Mouse (Mus musculus) heart, adult 11 months (tissue): ENCODE data around the gene Lsm11.
A peak's percentile ranks its signal among the peaks of the same experiment; 100 is the strongest.

Source experiments
- DNase-seq: peaks from one replicate; pipeline ENCODE4 v3.0.0; 2022

Gene Lsm11

DNA sequence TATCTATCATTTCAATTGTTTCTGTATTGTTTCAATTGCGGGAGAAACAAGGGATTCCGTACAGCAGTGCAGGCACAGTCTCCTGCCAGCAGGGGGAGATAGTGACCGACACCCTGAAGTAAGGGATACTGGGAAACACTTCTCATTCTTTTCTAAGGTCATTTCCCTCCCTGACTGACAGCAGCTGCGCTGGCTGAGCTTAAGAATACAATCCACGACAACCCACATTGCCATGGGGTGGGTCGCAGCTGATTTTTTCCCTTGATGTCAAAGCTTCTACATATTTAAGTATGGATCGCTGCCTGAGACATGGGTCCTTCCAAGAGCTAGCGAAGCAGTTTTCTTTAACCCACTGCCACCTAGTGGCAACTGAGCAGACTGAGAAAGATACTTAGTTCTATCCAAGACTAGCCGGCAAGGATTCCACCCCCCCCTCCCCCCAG lies 18.1 kb downstream of the Lsm11 start:
- DNase-seq, result peak; percentile 97

DNA sequence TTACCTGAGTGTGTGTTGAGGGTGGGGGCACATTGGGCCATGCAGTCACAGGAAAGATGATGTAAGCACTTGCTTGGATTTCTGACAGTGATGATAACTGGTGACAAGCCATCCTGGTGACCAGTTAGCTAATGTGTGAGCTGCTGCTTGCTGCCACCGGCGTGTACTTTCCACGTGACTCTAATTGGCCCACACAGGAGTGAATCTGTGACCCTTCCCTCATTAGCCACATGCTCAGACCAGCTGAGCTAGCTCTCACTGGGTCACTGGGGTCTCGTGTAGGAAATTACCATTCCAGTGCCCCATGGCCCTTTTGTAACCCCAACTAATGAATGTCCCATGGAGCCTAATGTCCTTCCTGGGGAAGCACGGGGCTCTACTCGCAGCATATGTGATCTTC lies 19.3 kb downstream of the Lsm11 start:
- DNase-seq, result no peak

DNA sequence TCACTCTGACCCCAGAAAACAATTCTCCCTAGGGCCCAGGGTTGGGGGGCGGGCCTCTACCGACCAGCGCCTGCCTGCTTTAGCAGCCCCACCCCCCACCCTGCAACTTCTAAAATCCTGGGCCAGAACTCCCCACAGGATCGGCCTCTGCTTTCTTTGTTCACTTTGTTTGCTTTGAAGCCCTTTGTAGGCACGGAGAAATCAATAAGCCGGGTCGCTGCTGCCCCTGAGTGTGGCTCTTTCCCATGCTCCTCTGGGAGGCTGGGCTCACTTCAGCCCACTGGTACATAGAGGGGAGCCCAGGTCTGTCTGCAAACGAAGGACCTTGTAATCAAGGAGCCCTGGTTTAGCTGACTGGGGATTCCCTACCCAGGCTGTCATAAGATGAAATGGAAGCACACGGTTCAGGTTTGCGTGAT lies 23.2 kb downstream of the Lsm11 start:
- DNase-seq, result peak; percentile 68

DNA sequence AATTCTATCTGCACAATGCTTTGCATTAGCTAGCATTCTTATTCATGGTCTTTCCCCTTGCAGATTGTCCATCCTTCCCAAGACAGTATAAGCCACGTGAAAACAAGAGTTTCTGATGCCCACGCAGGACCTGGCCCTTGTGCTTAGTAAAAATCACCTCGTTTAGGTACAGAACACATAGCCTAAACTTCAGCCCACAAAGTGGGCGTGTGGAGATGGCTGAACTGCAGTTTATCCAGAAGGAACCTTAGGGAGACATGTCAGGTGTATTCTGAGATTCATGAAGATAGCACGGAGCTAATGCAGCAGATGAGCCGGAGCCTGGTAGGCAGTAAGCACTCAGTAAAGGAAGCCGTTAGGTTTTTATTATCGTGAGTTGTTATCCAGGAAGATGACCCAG lies 23.7 kb downstream of the Lsm11 start:
- DNase-seq, result peak; percentile 66

DNA sequence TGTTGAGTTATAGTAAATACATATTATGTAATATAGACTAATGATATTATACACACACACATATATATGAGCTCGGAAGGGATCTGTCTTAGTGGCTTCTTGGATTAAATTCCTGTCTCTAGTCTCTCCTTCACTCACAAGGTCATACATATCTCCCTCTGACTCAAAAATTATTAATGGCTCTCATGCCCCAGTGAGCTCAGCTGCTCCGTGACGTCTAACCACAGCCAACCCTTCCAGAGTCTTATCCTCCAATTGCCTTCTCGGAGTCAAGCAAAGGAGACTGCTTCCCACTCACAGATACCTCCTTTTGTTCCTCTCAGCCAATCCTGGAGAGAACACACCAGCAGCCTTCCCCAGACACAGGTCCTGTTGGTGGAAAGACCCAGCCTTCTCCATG lies 25.9 kb downstream of the Lsm11 start:
- peak; percentile 79 for DNase-seq

DNA sequence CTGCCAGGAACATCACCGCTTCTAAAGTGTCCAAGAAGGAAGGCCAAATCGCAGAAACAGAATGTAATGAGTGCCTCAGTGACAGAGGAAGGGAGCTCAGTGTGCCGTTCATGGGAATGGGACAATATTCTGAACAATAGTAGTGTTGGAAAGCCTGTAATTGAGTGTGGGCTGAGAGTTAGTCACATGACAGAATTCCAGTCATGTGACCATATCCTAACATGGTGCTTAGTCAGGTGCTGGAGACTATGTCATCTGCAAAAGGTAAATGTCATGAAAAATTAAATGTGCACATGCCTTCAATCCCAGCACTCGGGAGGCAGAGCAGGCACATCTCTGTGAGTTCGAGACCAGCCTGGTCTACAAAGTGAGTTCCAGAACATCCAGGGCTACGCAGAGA lies 26.7 kb downstream of the Lsm11 start:
- peak; percentile 44 for DNase-seq

DNA sequence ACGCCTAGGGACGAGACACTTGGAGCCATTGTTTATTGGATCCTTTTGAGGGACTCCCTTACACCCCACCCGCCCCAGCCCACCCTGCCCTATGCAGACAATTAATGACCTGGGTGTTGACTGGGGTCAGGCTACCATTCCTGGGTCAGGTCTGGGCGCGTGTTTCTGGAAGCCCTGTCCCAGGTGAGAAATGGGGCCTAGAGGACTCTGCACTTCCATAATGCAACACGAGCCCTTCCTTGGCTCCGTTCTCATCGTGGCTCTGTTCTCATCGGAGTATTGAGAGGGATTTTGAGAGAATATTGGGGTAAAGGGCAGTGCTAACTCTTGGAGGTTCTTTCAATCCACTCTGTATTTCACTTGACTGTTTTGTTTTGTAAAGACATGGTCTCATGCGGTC lies 28.5 kb downstream of the Lsm11 start:
- peak; percentile 74 for DNase-seq

DNA sequence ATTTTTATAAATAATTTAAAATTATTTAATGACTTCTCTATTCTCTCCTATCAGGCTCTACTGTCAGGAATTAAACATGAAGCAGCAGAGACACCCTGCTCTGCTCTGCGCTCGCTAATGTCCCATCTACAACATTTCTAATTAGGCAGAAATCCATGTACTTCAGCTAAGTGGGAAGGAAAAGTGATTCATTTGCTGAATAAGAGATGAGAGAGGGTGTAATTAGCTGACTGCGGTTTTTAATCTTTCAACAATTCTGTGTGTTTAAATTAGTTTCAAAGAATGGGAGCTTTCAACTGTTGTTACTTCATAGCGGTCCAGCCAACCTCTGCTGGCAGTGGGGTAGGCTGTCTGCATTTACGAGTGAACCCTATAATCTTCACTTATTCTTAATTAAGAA lies 34.0 kb downstream of the Lsm11 start:
- DNase-seq, result no peak

DNA sequence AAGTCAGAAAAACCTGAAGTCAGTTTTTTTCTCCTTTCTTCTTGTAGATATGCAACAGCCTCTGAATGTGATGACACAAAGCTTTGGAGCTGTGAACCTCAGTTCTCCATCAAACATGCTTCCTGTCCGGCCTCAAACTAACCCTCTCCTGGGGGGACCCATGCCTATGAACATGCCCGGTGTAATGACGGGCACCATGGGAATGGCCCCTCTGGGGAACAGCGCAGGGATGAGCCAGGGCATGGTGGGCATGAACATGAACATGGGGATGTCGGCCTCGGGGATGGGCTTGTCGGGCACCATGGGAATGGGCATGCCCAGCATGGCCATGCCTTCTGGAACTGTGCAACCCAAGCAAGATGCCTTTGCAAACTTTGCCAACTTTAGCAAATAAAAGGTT lies 35.8 kb downstream of the Lsm11 start:
- peak; percentile 85 for DNase-seq

DNA sequence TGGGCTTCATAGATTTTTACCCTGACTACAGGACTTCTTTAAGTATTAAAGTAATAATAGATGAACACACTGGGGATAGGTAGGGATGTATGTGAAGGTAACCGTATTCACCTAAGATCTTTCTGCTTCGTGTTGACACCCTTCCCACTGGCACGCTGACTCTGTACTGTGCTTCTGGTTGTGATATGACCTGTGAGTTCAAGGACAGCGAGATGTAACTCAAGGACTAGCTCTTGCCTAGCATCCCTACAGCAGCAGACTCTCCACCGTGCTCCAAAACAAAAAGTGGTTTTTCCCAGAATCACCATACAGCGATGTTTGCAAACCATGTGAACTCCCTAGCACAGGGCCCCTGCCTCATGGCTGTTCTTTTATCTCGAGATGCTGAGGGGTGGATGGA lies 36.7 kb downstream of the Lsm11 start:
- peak; percentile 48 for DNase-seq

DNA sequence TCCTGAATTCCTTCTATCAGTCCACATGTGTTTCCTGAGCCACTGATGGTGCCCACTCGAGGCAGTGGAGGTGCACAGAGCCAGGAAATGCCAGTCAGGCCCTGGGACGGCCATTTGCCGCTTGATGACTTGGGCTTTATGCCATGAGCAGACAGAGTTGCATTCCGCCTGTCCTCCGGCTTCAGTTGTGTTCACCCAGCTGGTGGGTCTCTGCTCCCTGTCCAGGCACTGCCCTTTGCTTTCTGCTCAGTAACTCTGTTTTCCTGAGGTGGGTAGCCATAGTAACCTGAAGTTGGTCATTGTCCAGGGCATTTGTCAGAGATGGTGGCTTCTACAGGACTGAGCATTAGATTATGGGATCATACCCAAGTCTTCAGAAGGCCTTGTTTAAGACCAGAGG lies 37.4 kb downstream of the Lsm11 start:
- peak; percentile 74 for DNase-seq

DNA sequence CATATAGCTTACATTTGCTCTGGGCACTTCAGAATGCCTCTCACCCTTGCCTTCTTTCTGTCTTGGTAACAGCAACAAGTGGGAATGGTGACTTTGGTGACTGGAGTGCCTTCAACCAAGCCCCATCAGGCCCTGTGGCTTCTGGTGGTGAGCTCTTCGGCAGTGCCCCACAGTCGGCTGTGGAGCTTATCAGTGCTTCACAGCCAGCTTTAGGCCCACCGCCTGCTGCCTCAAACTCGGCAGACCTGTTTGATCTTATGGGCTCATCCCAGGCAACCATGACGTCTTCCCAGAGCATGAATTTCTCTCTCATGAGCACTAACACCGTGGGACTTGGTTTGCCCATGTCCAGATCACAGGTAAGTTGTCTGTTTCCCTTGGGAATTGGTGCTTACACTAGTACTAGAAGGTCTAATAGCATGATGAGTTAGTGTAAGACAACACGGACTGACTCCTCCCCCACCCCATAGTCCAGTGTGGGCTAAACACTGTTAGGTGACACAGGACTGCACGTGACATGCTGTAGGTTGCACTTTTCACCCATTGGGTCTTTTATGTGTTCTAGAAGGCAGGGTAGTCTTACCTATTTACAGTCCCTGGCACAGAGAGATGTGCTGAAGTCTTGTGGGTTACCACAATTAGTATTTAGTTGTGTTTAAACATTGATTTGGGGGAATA lies 38.5 kb downstream of the Lsm11 start:
- peak; percentile 85 for DNase-seq

DNA sequence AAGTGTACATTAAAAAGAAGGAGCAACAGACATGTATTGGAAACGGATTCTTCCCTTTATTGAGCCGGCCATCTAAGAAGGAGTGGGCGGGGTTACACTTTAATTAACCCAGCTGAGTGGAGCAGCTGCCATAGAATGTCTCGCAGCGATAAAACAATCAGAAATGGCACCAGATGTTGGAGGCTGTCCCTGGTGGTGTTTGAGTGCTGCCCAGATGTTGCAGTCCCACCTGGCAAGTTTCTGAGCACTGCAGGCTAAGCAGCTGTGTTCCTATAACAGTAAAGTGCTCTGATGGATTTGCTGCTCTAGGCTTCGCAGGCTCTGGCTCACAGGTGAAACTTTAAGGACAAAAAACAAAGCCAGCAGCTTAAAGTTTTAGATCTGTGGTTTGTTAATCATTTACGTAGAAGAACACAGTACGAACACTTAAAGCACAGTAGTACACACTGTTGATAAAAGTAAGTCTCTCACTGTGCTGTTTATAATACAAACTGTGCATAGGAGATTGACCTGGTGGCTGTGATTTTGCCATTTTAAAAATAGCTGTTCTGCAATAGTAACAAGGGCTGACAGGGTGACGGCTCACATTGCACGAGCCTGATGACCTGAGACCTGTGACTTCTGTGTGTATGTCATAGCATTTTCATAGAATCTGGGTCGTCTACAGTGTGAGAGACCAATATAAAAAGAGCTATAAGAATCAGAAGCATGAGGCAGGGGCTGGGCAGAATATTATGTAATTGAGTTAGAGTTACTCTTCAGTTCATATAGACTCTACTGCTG lies 44.3 kb downstream of the Lsm11 start:
- DNase-seq, result peak; percentile 90

DNA sequence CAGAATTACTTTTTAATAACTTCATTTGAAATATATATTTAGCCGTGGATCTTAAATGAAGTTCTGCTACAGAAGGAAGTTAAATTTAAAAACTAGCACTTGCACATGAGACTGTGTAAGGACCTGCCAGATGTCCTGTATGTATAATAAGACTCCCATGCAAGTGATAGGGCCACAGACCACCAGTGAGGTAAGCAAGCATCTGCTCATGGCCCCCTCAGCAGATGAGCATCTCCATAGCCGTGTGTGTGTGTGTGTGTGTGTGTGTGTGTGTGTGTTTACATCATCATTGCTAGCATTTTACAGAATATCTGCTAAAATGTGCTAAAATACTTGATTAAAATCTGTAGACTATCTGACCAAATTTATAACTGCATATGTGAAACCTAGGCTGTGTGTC lies 47.3 kb downstream of the Lsm11 start:
- no peak for DNase-seq

DNA sequence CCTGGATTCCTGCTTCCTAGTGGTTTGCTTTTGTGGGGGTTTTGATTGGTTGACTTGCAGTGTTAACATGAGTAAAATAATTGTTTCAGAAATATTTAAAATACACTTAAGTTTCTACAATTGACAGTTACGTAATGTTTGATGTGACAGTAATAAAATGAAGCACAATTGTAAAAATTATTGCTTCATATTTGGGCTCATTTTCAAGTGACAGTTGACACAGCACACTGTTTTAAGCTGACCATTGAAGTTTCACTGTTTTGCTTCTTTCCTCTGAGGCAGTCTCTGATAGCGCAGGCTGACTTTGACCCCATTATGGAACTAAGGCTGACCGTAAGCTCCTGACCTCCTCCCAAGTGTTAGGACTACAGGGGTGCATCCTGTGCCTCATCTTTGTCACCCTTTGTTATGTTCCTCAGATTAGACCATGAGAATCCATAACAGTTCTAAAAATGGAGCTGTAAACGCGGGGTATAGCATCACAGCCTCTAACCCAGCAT lies 51.8 kb downstream of the Lsm11 start:
- peak; percentile 77 for DNase-seq

DNA sequence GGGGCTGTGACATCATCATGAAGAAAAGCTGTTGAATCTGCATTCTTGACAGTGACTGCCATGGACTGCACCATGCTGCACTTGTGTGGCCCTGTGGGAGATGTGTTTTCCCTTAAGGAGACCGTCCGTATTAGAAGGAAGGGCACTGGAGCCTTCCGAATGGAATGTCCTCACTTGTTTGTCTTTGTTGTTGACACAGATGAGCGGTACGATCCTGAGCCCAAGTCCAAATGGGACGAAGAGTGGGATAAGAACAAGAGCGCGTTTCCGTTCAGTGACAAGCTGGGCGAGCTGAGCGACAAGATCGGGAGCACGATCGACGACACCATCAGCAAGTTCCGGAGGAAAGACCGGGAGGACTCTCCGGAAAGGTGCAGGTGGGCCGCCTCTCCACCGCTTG lies 54.3 kb downstream of the Lsm11 start:
- DNase-seq, result peak; percentile 80

DNA sequence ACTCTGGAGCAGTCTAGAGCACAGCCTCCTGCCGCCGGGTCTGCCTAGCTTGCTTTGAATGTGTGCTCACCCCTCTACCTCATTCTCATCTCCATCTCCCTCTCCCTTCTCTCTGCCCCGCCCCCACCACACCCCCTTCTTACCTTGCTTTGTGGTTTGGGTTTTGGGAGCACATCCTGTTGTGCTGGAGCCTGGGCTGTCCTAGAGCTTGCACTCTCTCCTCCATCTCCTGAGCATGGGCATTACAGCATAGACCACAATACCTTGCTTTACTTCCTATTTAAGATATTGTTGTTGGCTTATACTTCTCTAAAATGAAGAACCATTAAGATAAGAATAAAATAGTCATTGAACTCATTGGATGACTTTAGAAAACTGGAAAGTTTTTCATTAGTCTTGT lies 54.8 kb downstream of the Lsm11 start:
- DNase-seq, result peak; percentile 81

DNA sequence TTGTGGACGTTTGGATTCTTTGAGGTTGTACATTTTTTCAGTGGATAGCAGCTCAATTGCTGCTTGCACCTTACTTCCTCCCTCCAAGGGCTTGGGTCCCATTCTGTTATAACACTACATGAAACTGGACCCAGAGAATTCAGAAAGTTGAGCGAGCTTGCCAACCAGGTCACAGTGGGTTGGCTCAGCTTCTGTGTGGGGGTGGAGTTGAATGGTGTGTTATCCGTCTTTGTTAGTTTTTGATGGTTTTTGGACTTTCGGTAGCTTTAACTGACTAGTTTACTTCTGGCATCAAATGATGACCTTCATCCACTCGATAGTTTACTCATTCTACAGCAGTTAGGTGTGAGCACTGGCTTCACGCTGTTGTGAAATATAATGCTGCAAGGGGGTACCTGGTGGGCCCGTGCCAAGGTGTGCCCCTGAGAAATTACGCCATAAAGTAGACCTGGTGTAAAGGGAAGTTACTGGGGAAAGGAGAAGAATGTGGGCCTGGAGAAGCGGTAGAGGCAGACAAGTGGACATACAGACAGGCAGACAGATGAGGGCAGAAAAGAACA lies 56.2 kb downstream of the Lsm11 start:
- peak; percentile 79 for DNase-seq

DNA sequence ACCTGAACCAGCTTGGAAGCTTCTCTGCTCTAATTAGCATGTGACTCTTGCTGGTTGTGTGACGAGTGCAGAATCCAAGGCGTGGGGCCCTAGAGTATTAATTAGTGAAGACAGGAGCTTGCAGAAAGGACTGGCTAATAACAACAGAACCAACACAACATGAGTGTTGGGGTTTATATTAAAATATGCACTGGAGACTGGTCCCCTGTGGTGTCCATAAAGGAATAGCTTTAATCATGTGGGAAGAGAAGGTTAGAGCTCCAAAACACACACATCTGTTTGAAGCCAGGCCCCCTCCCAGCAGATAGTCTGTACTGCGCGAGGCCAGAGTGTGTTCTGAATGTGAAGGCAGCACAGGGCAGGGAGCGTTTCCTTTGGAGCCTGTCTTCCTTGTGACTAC lies 58.1 kb downstream of the Lsm11 start:
- DNase-seq, result peak; percentile 77

DNA sequence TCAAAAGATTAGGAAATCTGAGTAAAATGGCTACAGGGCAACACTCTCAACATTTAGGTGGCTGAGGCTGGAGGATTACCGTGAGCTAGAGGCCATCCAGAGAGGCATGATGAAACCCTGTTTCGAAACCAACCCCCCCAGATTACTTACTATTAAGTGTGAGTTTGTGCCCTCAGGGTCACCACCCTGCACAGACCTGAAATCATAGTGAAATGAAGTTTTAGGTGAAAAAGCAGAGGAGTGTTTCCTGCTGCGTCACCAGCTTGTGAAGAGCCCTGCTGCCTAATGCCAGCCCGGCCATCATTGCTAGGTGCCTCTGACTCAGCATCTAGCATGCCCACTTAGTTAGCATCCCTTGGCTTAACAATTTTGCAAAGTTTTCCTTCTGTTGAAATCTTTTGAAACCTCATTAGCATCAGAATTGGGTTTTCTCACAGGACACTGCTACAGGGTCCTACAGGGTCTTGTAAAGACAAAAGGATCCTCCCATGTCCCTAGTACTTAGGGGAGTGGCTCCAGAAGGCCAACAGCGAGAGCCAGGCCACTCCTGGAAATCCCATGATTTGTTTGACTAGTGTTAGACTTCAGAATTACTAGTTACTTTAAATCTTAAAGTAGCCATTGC lies 59.0 kb downstream of the Lsm11 start:
- peak; percentile 70 for DNase-seq

DNA sequence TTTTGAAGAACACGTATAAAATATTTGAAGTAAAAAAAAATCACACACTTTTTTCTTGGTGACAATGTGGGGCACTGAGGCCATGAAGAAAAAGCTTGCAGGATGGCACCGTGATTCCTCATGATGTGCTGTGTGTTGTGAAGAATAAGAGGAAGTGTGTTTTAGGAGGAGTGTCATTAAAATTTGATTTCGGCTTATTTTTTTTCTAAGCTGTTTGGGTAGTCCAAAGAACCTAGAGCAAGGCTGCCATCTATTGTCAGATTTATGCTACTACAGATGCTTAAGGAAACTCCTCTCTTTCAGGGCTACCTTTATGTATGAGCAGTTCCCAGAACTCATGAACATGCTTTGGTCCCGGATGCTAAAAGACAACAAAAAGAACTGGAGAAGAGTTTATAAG lies 60.7 kb downstream of the Lsm11 start:
- DNase-seq, result peak; percentile 78

DNA sequence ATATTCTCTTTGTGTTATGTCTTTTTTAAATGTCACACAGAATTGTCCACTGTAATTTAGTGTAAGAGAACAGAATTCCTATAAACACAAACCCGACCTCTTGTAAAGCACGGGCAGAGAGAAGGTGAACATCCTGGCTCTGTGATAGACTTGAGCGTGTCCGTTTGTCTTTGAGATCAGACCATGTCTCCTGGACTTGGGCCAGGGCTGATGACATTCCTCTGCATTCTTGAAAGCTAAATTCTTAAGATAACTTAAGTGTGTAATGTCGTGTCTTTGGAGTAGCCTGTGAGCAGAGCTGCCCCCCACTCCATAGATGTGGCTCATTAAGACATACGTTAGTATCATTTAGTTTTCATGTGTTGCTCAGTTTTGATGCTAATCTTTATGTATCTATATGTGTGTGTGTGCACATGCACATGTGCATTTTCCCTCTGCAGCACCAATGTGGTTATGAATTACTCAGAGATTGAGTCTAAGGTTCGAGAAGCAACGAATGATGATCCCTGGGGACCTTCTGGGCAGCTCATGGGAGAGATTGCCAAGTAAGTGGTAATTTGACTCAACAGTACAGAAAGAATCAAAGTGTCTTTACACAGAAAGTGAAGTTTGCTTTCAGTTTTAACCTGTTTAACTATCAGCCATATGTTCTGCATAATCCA lies 61.3 kb downstream of the Lsm11 start:
- peak; percentile 63 for DNase-seq

DNA sequence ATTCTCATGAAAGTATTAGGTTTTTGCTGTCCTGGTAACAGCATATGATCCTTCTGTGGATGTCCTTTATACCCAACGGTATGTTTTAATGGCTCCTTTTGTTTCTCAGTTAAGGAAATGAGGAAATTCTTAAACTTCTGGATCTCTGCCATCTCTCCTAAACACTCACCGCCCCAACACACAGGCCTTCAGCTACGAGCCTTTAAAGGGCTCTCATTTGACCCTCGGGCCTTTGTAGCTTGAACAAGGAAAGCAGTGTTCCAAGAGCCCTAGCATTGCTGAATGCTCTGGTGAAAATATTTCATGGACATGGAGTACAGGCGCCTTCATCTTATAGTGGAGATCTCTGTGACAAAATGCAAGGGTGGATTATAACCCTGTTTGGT lies 63.1 kb downstream of the Lsm11 start:
- peak; percentile 40 for DNase-seq
